In the genomic region with DNA sequence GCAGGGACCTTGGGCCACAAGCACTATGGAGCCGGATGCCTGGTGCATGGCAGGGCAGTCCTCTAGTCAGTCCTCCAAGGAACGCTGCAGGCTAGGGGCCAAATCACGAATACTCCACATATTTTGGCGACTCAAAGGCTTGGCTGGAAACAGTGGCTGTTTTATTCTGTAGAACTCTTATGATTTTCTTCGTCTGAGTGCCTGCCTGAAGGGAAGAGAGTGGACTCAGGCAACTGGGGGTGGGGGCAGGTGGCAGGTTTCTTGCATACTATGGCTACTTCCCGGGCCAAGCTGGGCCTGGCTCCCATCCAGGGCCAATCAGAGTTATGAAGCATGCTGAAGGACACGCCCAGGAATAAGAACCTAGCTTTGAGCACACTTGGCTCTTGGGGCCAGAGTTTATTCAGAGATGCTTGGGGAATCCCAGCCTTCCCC, we compare ENCODE assay signal across 10 mouse cellular contexts. TPM values are rescaled to one million over a fixed set of nuclear protein-coding genes. Genes with fewer than 3 reads are reported as not detected.
DNase-seq lines count a peak whose midpoint lies in the region; ATAC-seq and TF ChIP-seq lines count a peak whose summit lies in the region.
"Had no signal": no experiment of that assay in that cellular context is flagged by ENCODE, and none has a peak within 500 bp of the region (broad histone marks: within the 10 kb centered on the region; RNA-seq: fewer than 3 reads in every experiment).

No protein-coding gene starts in this region.

- H3K36me3 ChIP-seq in embryonic facial prominence, embryonic 12.5 days, result no peaks in the 10 kb centered on the region
- no peaks in the 10 kb centered on the region for H3K36me3 ChIP-seq in embryonic facial prominence, embryonic 10.5 days (replicated peaks)
- no peaks in the 10 kb centered on the region for H3K36me3 ChIP-seq in heart, postnatal 0 days (replicated peaks; ENCODE audit: control insufficient read depth, insufficient read depth, low read length)

- no peak for ATAC-seq in embryonic facial prominence, embryonic 12.5 days (ENCODE audit: insufficient number of reproducible peaks, insufficient read depth, low FRiP score, low TSS enrichment)
- ATAC-seq in Patski, result peak; percentile 12
- peak; percentile 57 for ATAC-seq in heart, postnatal 0 days (ENCODE audit: insufficient read depth, low read depth)

- no peak for DNase-seq in embryonic facial prominence, embryonic 10.5 days (ENCODE audit: low spot score)
- no peak for DNase-seq in Patski (ENCODE audit: low read depth, low spot score)
- peak; percentile 71 for DNase-seq in heart, postnatal 0 days (ENCODE audit: low spot score)
- peak; percentile 65 for DNase-seq in lung, adult 2 months
- DNase-seq in spleen, adult 18-20 months, result no peak
- no peak for DNase-seq in spleen, postnatal 10 days (ENCODE audit: low spot score in 2 of 2)
- no peak for DNase-seq in yolk sac, embryonic 10.5 days (ENCODE audit: low spot score)

- H3K27me3 ChIP-seq in embryonic facial prominence, embryonic 12.5 days, result no peaks in the 10 kb centered on the region
- H3K27me3 ChIP-seq in embryonic facial prominence, embryonic 10.5 days (replicated peaks; ENCODE audit: low read depth, poor library complexity, severe bottlenecking), result no peaks in the 10 kb centered on the region
- no peaks in the 10 kb centered on the region for H3K27me3 ChIP-seq in Patski
- no peaks in the 10 kb centered on the region for H3K27me3 ChIP-seq in heart, postnatal 0 days (ENCODE audit: control insufficient read depth, insufficient read depth, low read length)

- H3K4me2 ChIP-seq in embryonic facial prominence, embryonic 12.5 days (replicated peaks), result no peak overlapping the region
- 0 out of 2 replicates have a peak overlapping the region, but pooled peaks have one; percentile 12 for H3K4me2 ChIP-seq in heart, postnatal 0 days (ENCODE audit: low read depth, low read length)

- no peaks in the 10 kb centered on the region for H3K9me3 ChIP-seq in embryonic facial prominence, embryonic 12.5 days
- no peaks in the 10 kb centered on the region for H3K9me3 ChIP-seq in embryonic facial prominence, embryonic 10.5 days
- H3K9me3 ChIP-seq in heart, postnatal 0 days (replicated peaks; ENCODE audit: control insufficient read depth, low read length), result no peaks in the 10 kb centered on the region

- no peak for TF ChIP-seq POLR2A in lung, adult 2 months (IDR thresholded peaks at IDR 0.05; ENCODE audit: borderline replicate concordance, extremely low read depth, low read depth, low read length)

- H3K9ac ChIP-seq in embryonic facial prominence, embryonic 12.5 days, result no peak overlapping the region
- H3K9ac ChIP-seq in heart, postnatal 0 days (replicated peaks; ENCODE audit: low read depth, low read length), result no peak overlapping the region

- WGBS in embryonic facial prominence, embryonic 12.5 days, result 64% methylated on average over 7 of the region's 7 CpGs
- WGBS in embryonic facial prominence, embryonic 10.5 days, result 68% methylated on average over 7 of the region's 7 CpGs
- WGBS in heart, postnatal 0 days, result 21% methylated on average over 7 of the region's 7 CpGs
- 35% methylated on average over 7 of the region's 7 CpGs for WGBS in lung, adult 2 months

- peaks cover 16% of the 10 kb centered on the region for H3K4me1 ChIP-seq in embryonic facial prominence, embryonic 12.5 days
- H3K4me1 ChIP-seq in embryonic facial prominence, embryonic 10.5 days, result peaks cover 16% of the 10 kb centered on the region
- peaks cover 37% of the 10 kb centered on the region for H3K4me1 ChIP-seq in heart, postnatal 0 days (ENCODE audit: control insufficient read depth, insufficient read depth)
- H3K4me1 ChIP-seq in lung, adult 2 months (ENCODE audit: control insufficient read depth, insufficient read depth, low read length), result peaks cover 17% of the 10 kb centered on the region

- no peak for TF ChIP-seq CTCF in Patski (IDR thresholded peaks at IDR 0.05)
- TF ChIP-seq CTCF in heart, postnatal 0 days (IDR thresholded peaks at IDR 0.05; ENCODE audit: low read depth), result no peak
- TF ChIP-seq CTCF in lung, adult 2 months (IDR thresholded peaks at IDR 0.05; ENCODE audit: insufficient read depth, low read length), result no peak

- no peak overlapping the region for H3K4me3 ChIP-seq in embryonic facial prominence, embryonic 12.5 days
- H3K4me3 ChIP-seq in embryonic facial prominence, embryonic 10.5 days, result no peak overlapping the region
- no peak overlapping the region for H3K4me3 ChIP-seq in heart, postnatal 0 days (ENCODE audit: low read depth, low read length)
- no peak overlapping the region for H3K4me3 ChIP-seq in lung, adult 2 months (replicated peaks; ENCODE audit: extremely low read depth, low read depth, low read length)

- in situ Hi-C loops in Patski (cut with MboI; ENCODE audit: low pct_unique_long_range_greater_than_20kb), result no loop called here

- POLR2A ChIA-PET in Patski (lab: Charles Lee), result interaction anchor here (0.6 to 1.0 kb wide), 2 partner anchors 25 to 31 kb away, joined by 3 read pairs; no protein-coding TSS in a partner anchor

- peak overlapping the region; percentile 14; the same call in 1 of the 2 replicates for H3K27ac ChIP-seq in embryonic facial prominence, embryonic 12.5 days
- no peak overlapping the region for H3K27ac ChIP-seq in embryonic facial prominence, embryonic 10.5 days (replicated peaks)
- peak overlapping the region; percentile 80 for H3K27ac ChIP-seq in heart, postnatal 0 days (ENCODE audit: low read depth)
- H3K27ac ChIP-seq: macrophage had no signal

- TF ChIP-seq EP300 in heart, postnatal 0 days (IDR thresholded peaks at IDR 0.05; ENCODE audit: low read depth), result no peak

- CTCF ChIA-PET in Patski (lab: Charles Lee), result no interaction called here

RNA-seq across cellular contexts. Expression of a gene that starts 27.1 kb away (rescaled TPM):
- 38.4 and 42.8 TPM in 2 replicates for polyA plus RNA-seq in embryonic facial prominence, embryonic 12.5 days (2016; fragmentation: Nextera tagmentation; extraction: Ambion mirVana)
- 30.8 and 33.5 TPM in 2 replicates for polyA plus RNA-seq in embryonic facial prominence, embryonic 10.5 days (2016; fragmentation: Nextera tagmentation; extraction: Ambion mirVana)
- polyA plus RNA-seq in Patski (2021), result 35.4 TPM
- 60.5 and 78.0 TPM in 2 replicates for total RNA-seq in heart, postnatal 0 days (2014; rRNA removed; ENCODE audit: low replicate concordance)
- 47.2 and 49.6 TPM in 2 replicates for polyA plus RNA-seq in heart, postnatal 0 days (2015; fragmentation: Nextera tagmentation; extraction: Ambion mirVana)
- polyA plus RNA-seq in lung, adult 2 months (2012; rRNA removed), result 91.5 and 105 TPM in 2 replicates
- total RNA-seq: granulocyte monocyte progenitor cell, adult 5-6 weeks had no signal

Comparison
In these comparisons a context has a peak if more than half of its experiments do, and no peak if none do; other contexts are left out.
1. DNase-seq: peak in heart, postnatal 0 days (single experiment) and lung, adult 2 months (single experiment); none in embryonic facial prominence, embryonic 10.5 days (single experiment), Patski (single experiment), spleen, adult 18-20 months (0 of 2), spleen, postnatal 10 days (0 of 2) and yolk sac, embryonic 10.5 days (single experiment).